Mouse (Mus musculus) megakaryocyte, embryonic 14.5 days (primary cell): ENCODE results near the gene Celf5. TPM values are rescaled to one million over a fixed set of nuclear protein-coding genes. Genes with fewer than 3 reads are reported as not detected.
A peak's percentile ranks its signal among the peaks of the same experiment; 100 is the strongest.

Experiments
- H3K27me3 ChIP-seq: replicated peaks from 2 replicates; pipeline ENCODE3; 2012; ENCODE audit warnings: inconsistent platforms
- H3K36me3 ChIP-seq: replicated peaks from 2 replicates; pipeline ENCODE3; 2012; ENCODE audit warnings: low read length, inconsistent platforms, mixed read lengths
- H3K4me1 ChIP-seq: 2 replicates; pipeline ENCODE4 v1.6.1; 2012; ENCODE audit warnings: inconsistent platforms
- H3K4me3 ChIP-seq: replicated peaks from 2 replicates; pipeline ENCODE3; 2012; ENCODE audit warnings: moderate library complexity, mild to moderate bottlenecking, inconsistent platforms
- H3K9me3 ChIP-seq: 2 replicates; pipeline ENCODE4 v1.6.1; 2012; ENCODE audit warnings: inconsistent platforms
- FLI1 ChIP-seq: IDR thresholded peaks from 2 replicates; pipeline ENCODE4 v1.6.1; 2012; ENCODE audit warnings: low read length, inconsistent platforms, mixed read lengths
- GATA1 ChIP-seq: IDR thresholded peaks from 3 replicates; pipeline ENCODE4 v1.6.1; 2012; ENCODE audit warnings: mixed read lengths, low read length, inconsistent platforms, borderline replicate concordance
- polyA plus RNA-seq: library from polyadenylated mRNA; stranded (reverse); fragments of >175 nt; gene quantifications from 2 replicates; pipeline ENCODE4 v1.2.3, GENCODE M21; 2012; ENCODE audit warnings: low replicate concordance; ENCODE audit not compliant: insufficient read depth

Celf5 gene
- polyA plus RNA-seq, 1 experiment = 1.3 TPM

DNA sequence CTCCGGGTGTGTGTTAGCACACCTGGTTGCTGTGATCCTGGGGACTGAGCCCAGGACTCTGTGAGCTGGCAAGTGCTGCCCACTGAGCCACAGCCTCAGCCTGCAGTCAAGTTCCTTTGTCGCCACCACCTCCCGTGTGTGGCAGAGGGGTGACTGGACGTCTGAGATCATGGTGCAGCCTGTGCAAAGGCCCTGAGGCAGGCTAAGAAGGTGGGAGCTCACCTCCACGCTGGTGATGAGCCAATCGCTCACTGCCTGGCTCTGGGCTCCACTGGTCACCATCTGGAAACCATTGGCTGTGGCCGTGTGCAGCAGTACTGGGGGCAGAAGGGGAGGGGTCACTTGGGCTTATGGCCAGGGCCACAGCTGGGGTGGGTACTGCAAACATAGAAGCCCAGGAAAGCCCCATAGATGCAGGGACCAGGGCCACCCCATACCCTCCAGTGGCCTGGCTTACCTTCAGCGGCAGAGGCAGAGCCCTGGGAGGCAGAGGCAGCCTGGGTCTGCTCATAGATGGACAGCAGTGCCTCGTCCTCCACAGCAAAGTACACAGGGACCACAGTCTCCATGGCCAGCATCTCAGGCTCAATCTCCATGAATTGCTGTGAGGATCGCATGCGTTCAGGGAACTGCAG, 10.2 kb upstream of the Celf5 start:
- Histone ChIP-seq H3K27me3 (no peaks in the 10 kb centered on the region), H3K4me3 (no peak overlapping the region), H3K4me1 (peaks cover 54% of the 10 kb centered on the region), H3K36me3 (peaks cover 67% of the 10 kb centered on the region), H3K9me3 (no peaks in the 10 kb centered on the region)
- TF ChIP-seq FLI1 (no peak), GATA1 (no peak)

GRCm38 (mm10) chr10:81491018-81491417, 8.5 kb upstream of the Celf5 start:
- Histone ChIP-seq H3K4me1 (peaks cover 61% of the 10 kb centered on the region), H3K9me3 (no peaks in the 10 kb centered on the region), H3K4me3 (no peak overlapping the region), H3K36me3 (peaks cover 84% of the 10 kb centered on the region), H3K27me3 (no peaks in the 10 kb centered on the region)
- TF ChIP-seq FLI1 (no peak), GATA1 (no peak)

DNA sequence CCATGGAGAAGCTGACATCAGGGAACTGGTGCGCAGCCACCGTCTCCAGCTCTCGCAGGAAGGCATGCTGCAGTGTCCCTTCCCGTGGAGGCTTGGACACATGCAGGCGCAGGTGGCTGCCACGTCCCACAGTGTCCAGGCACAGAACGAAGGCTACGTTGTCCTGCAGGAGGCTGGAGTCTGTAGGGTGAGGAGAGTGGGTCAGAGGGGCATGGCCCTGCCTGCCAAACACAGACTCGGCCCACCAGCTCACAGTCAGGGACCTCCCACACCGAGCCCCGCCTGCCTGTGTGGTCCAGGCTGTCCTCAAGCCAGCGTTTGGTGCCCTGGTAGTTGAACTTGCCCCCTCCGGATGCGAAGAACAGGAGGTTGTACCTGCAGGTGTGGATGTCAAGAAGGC, 7.4 kb upstream of the Celf5 start:
- peaks cover 61% of the 10 kb centered on the region for H3K4me1 ChIP-seq
- no peak for TF ChIP-seq GATA1
- TF ChIP-seq FLI1 = no peak
- H3K36me3 ChIP-seq = peaks cover 90% of the 10 kb centered on the region
- no peaks in the 10 kb centered on the region for H3K27me3 ChIP-seq
- H3K4me3 ChIP-seq = peak overlapping the region; percentile 15
- no peaks in the 10 kb centered on the region for H3K9me3 ChIP-seq

DNA sequence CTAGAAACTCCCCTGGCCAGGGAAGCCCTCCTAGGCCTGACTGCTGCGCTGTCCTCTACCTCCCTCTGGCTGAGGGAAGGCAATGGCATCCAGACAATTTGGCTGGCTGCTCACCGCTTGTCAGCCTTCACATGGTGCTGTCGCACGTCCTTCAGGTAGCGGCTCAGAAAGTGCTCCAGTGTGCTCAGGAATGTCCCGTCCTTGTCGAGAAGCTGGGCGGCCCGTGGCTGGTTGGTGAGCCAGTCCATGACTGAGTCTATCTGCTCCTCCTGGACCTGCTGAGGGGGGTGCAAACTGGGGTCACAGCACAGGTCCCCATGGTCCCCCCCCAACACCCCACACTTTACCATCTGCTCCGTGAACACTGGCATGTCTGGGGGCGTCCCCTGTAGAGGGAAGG, 5.6 kb upstream of the Celf5 start:
- TF ChIP-seq GATA1 (no peak), FLI1 (no peak)
- Histone ChIP-seq H3K9me3 (no peaks in the 10 kb centered on the region), H3K4me3 (no peak overlapping the region), H3K36me3 (peaks cover 77% of the 10 kb centered on the region), H3K4me1 (peaks cover 44% of the 10 kb centered on the region; the same call in 1 of the 2 replicates), H3K27me3 (no peaks in the 10 kb centered on the region)

GRCm38 (mm10) chr10:81486496-81486895, 4.0 kb upstream of the Celf5 start:
- Histone ChIP-seq H3K36me3 (peaks cover 61% of the 10 kb centered on the region), H3K27me3 (peaks cover 10% of the 10 kb centered on the region), H3K4me1 (peaks cover 56% of the 10 kb centered on the region), H3K4me3 (no peak overlapping the region), H3K9me3 (no peaks in the 10 kb centered on the region)
- TF ChIP-seq GATA1 = no peak
- TF ChIP-seq FLI1 = no peak

- Histone ChIP-seq H3K9me3 (no peaks in the 10 kb centered on the region), H3K4me1 (peaks cover 57% of the 10 kb centered on the region), H3K27me3 (peaks cover 19% of the 10 kb centered on the region), H3K4me3 (no peak overlapping the region), H3K36me3 (peaks cover 51% of the 10 kb centered on the region)
- no peak for TF ChIP-seq GATA1
- TF ChIP-seq FLI1 = no peak
Observed at GRCm38 (mm10) chr10:81485479-81486018, 3.0 kb upstream of the Celf5 start.

DNA sequence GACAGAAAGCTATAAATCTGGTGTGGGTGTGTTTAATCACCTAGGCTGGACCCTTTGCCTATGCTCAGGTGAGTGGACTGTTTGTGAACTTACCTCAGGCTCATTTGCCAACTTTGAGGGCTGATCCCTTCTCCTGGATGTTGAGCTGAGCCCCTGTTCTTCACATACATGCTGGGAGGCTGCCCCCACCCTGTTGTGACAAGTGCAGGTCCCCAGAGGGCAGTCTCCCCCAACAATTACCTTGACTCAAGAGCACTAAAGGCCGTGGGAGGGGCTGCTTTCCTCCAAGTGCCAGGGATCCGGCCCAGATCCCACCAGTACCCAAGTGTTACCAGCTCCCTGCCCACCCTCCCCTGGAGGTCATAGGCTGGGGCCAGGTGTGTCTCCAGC, 2.5 kb upstream of the Celf5 start:
- Histone ChIP-seq H3K36me3 (peaks cover 46% of the 10 kb centered on the region), H3K9me3 (no peaks in the 10 kb centered on the region), H3K4me1 (peaks cover 57% of the 10 kb centered on the region), H3K4me3 (no peak overlapping the region), H3K27me3 (peaks cover 24% of the 10 kb centered on the region)
- TF ChIP-seq FLI1 = no peak
- no peak for TF ChIP-seq GATA1

- Histone ChIP-seq H3K36me3 (peaks cover 41% of the 10 kb centered on the region), H3K27me3 (peaks cover 28% of the 10 kb centered on the region), H3K4me1 (peaks cover 57% of the 10 kb centered on the region), H3K4me3 (no peak overlapping the region), H3K9me3 (no peaks in the 10 kb centered on the region)
- TF ChIP-seq FLI1 (no peak), GATA1 (no peak)
Observed at GRCm38 (mm10) chr10:81484441-81485059, 2.0 kb upstream of the Celf5 start.

DNA sequence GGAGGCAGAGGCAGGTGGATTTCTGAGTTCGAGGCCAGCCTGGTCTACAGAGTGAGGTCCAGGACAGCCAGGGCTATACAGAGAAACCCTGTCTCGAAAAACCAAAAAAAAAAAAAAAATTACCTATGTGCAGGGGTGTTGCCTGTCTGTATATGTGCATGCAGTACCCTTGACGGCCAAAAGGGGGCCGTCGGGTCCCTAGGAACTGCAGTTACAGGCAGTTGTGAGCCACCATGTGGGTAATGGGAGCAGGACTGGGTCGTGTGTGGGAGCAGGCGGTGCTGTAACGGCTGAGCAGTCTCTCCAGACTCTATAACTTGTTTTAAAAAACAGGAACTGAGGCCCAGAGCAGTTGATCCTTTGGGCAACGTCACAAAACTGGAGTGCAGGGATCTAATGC, 1.5 kb upstream of the Celf5 start:
- Histone ChIP-seq H3K36me3 (peaks cover 36% of the 10 kb centered on the region), H3K27me3 (peaks cover 31% of the 10 kb centered on the region), H3K4me3 (no peak overlapping the region), H3K9me3 (no peaks in the 10 kb centered on the region), H3K4me1 (peaks cover 57% of the 10 kb centered on the region)
- TF ChIP-seq FLI1 (no peak), GATA1 (no peak)
